Mouse (Mus musculus): ENCODE measurements around the gene Ikzf2.

- TF ChIP-seq ZC3H11A (IDR thresholded peaks at IDR 0.05; ENCODE audit: borderline replicate concordance, low read depth, low read length) (no peak), MAFK (IDR thresholded peaks at IDR 0.05; ENCODE audit: insufficient read depth, low read depth, low read length) (no peak)
Measured at GRCm38 (mm10) chr1:69630508-69630907, 56.5 kb downstream of the Ikzf2 start.
